Mouse (Mus musculus): Measurements from ENCODE around the gene Sez6. TPM values are rescaled to one million over a fixed set of nuclear protein-coding genes. Genes with fewer than 3 reads are reported as not detected.

Sez6 gene
- polyA plus RNA-seq, 1 experiment from 2014 or later = 0.04 TPM

- no peak overlapping the region for H3K4me3 ChIP-seq (ENCODE audit: low read length)
- no peaks in the 10 kb centered on the region for H3K36me3 ChIP-seq (ENCODE audit: control insufficient read depth, insufficient read depth)
- H3K4me1 ChIP-seq (ENCODE audit: control insufficient read depth, insufficient read depth, low read length) = no peaks in the 10 kb centered on the region
- WGBS = 14% methylated on average over 12 of the region's 12 CpGs
- H3K9me3 ChIP-seq (replicated peaks; ENCODE audit: control insufficient read depth, low read length) = no peaks in the 10 kb centered on the region
- ATAC-seq (replicated peaks; ENCODE audit: extremely low read depth, insufficient read depth, low FRiP score) = no peak
- no peak overlapping the region for H3K27ac ChIP-seq (ENCODE audit: low read length)
- peaks cover 42% of the 10 kb centered on the region for H3K27me3 ChIP-seq (ENCODE audit: control insufficient read depth, insufficient read depth, low read length)
- no peak overlapping the region for H3K9ac ChIP-seq (ENCODE audit: low read length)
- no peak overlapping the region for H3K4me2 ChIP-seq (ENCODE audit: low read depth, low read length)
These were observed 19.6 kb downstream of the Sez6 start for GRCm38 (mm10) chr11:77950125-77950685.

GRCm38 (mm10) chr11:77950797-77951228 lies 20.2 kb downstream of the Sez6 start:
- Histone ChIP-seq H3K9me3 (replicated peaks; ENCODE audit: control insufficient read depth, low read length) (no peaks in the 10 kb centered on the region), H3K27ac (ENCODE audit: low read length) (no peak overlapping the region), H3K9ac (ENCODE audit: low read length) (no peak overlapping the region), H3K27me3 (ENCODE audit: control insufficient read depth, insufficient read depth, low read length) (peaks cover 42% of the 10 kb centered on the region), H3K36me3 (ENCODE audit: control insufficient read depth, insufficient read depth) (no peaks in the 10 kb centered on the region), H3K4me1 (ENCODE audit: control insufficient read depth, insufficient read depth, low read length) (no peaks in the 10 kb centered on the region), H3K4me2 (ENCODE audit: low read depth, low read length) (no peak overlapping the region), H3K4me3 (ENCODE audit: low read length) (no peak overlapping the region)
- no peak for ATAC-seq (replicated peaks; ENCODE audit: extremely low read depth, insufficient read depth, low FRiP score)
- 37% methylated on average over 5 of the region's 5 CpGs for WGBS

GRCm38 (mm10) chr11:77953671-77954070 lies 23.1 kb downstream of the Sez6 start:
- Histone ChIP-seq H3K36me3 (ENCODE audit: control insufficient read depth, insufficient read depth) (no peaks in the 10 kb centered on the region), H3K4me3 (ENCODE audit: low read length) (no peak overlapping the region), H3K4me2 (ENCODE audit: low read depth, low read length) (no peak overlapping the region), H3K27ac (ENCODE audit: low read length) (no peak overlapping the region), H3K27me3 (ENCODE audit: control insufficient read depth, insufficient read depth, low read length) (peaks cover 27% of the 10 kb centered on the region), H3K9ac (ENCODE audit: low read length) (no peak overlapping the region), H3K9me3 (replicated peaks; ENCODE audit: control insufficient read depth, low read length) (no peaks in the 10 kb centered on the region), H3K4me1 (ENCODE audit: control insufficient read depth, insufficient read depth, low read length) (no peaks in the 10 kb centered on the region)
- ATAC-seq (replicated peaks; ENCODE audit: extremely low read depth, insufficient read depth, low FRiP score) = no peak
- 29% methylated on average over 9 of the region's 9 CpGs for WGBS

- H3K4me3 ChIP-seq (ENCODE audit: low read length) = no peak overlapping the region
- WGBS = 50% methylated on average over 3 of the region's 3 CpGs
- no peak overlapping the region for H3K27ac ChIP-seq (ENCODE audit: low read length)
- ATAC-seq (replicated peaks; ENCODE audit: extremely low read depth, insufficient read depth, low FRiP score) = no peak
- no peak overlapping the region for H3K4me2 ChIP-seq (ENCODE audit: low read depth, low read length)
- no peaks in the 10 kb centered on the region for H3K36me3 ChIP-seq (ENCODE audit: control insufficient read depth, insufficient read depth)
- no peaks in the 10 kb centered on the region for H3K9me3 ChIP-seq (replicated peaks; ENCODE audit: control insufficient read depth, low read length)
- H3K9ac ChIP-seq (ENCODE audit: low read length) = no peak overlapping the region
- H3K27me3 ChIP-seq (ENCODE audit: control insufficient read depth, insufficient read depth, low read length) = peaks cover 20% of the 10 kb centered on the region
- no peaks in the 10 kb centered on the region for H3K4me1 ChIP-seq (ENCODE audit: control insufficient read depth, insufficient read depth, low read length)
These were observed 25.8 kb downstream of the Sez6 start for GRCm38 (mm10) chr11:77956428-77956827.

- ATAC-seq (replicated peaks; ENCODE audit: extremely low read depth, insufficient read depth, low FRiP score) = no peak
- WGBS = 86% methylated on average over 2 of the region's 2 CpGs
- H3K4me1 ChIP-seq (ENCODE audit: control insufficient read depth, insufficient read depth, low read length) = no peaks in the 10 kb centered on the region
- H3K27me3 ChIP-seq (ENCODE audit: control insufficient read depth, insufficient read depth, low read length) = peaks cover 12% of the 10 kb centered on the region
- H3K4me3 ChIP-seq (ENCODE audit: low read length) = no peak overlapping the region
- no peak overlapping the region for H3K27ac ChIP-seq (ENCODE audit: low read length)
- H3K4me2 ChIP-seq (ENCODE audit: low read depth, low read length) = no peak overlapping the region
- H3K9ac ChIP-seq (ENCODE audit: low read length) = no peak overlapping the region
- H3K36me3 ChIP-seq (ENCODE audit: control insufficient read depth, insufficient read depth) = no peaks in the 10 kb centered on the region
- no peaks in the 10 kb centered on the region for H3K9me3 ChIP-seq (replicated peaks; ENCODE audit: control insufficient read depth, low read length)
These were observed 27.7 kb downstream of the Sez6 start for GRCm38 (mm10) chr11:77958268-77958667.

GRCm38 (mm10) chr11:77958932-77959331 lies 28.3 kb downstream of the Sez6 start:
- 43% methylated on average over 9 of the region's 9 CpGs for WGBS
- Histone ChIP-seq H3K4me3 (ENCODE audit: low read length) (no peak overlapping the region), H3K9ac (ENCODE audit: low read length) (no peak overlapping the region), H3K4me1 (ENCODE audit: control insufficient read depth, insufficient read depth, low read length) (no peaks in the 10 kb centered on the region), H3K27me3 (ENCODE audit: control insufficient read depth, insufficient read depth, low read length) (peaks cover 10% of the 10 kb centered on the region), H3K27ac (ENCODE audit: low read length) (no peak overlapping the region), H3K36me3 (ENCODE audit: control insufficient read depth, insufficient read depth) (no peaks in the 10 kb centered on the region), H3K4me2 (ENCODE audit: low read depth, low read length) (no peak overlapping the region), H3K9me3 (replicated peaks; ENCODE audit: control insufficient read depth, low read length) (no peaks in the 10 kb centered on the region)
- no peak for ATAC-seq (replicated peaks; ENCODE audit: extremely low read depth, insufficient read depth, low FRiP score)

GRCm38 (mm10) chr11:77960199-77960598 lies 29.6 kb downstream of the Sez6 start:
- Histone ChIP-seq H3K27me3 (ENCODE audit: control insufficient read depth, insufficient read depth, low read length) (peaks cover 6% of the 10 kb centered on the region), H3K9ac (ENCODE audit: low read length) (no peak overlapping the region), H3K36me3 (ENCODE audit: control insufficient read depth, insufficient read depth) (no peaks in the 10 kb centered on the region), H3K4me1 (ENCODE audit: control insufficient read depth, insufficient read depth, low read length) (peaks cover 6% of the 10 kb centered on the region; the same call in 1 of the 2 replicates), H3K4me3 (ENCODE audit: low read length) (no peak overlapping the region), H3K9me3 (replicated peaks; ENCODE audit: control insufficient read depth, low read length) (no peaks in the 10 kb centered on the region), H3K27ac (ENCODE audit: low read length) (no peak overlapping the region), H3K4me2 (ENCODE audit: low read depth, low read length) (no peak overlapping the region)
- WGBS = 57% methylated on average over 9 of the region's 9 CpGs
- no peak for ATAC-seq (replicated peaks; ENCODE audit: extremely low read depth, insufficient read depth, low FRiP score)

GRCm38 (mm10) chr11:77960898-77961297 lies 30.3 kb downstream of the Sez6 start:
- 28% methylated on average over 5 of the region's 5 CpGs for WGBS
- no peak overlapping the region for H3K4me3 ChIP-seq (ENCODE audit: low read length)
- H3K9ac ChIP-seq (ENCODE audit: low read length) = no peak overlapping the region
- ATAC-seq (replicated peaks; ENCODE audit: extremely low read depth, insufficient read depth, low FRiP score) = no peak
- peaks cover 6% of the 10 kb centered on the region; the same call in 1 of the 2 replicates for H3K4me1 ChIP-seq (ENCODE audit: control insufficient read depth, insufficient read depth, low read length)
- no peak overlapping the region for H3K4me2 ChIP-seq (ENCODE audit: low read depth, low read length)
- no peak overlapping the region for H3K27ac ChIP-seq (ENCODE audit: low read length)
- peaks cover 6% of the 10 kb centered on the region for H3K27me3 ChIP-seq (ENCODE audit: control insufficient read depth, insufficient read depth, low read length)
- H3K36me3 ChIP-seq (ENCODE audit: control insufficient read depth, insufficient read depth) = no peaks in the 10 kb centered on the region
- H3K9me3 ChIP-seq (replicated peaks; ENCODE audit: control insufficient read depth, low read length) = no peaks in the 10 kb centered on the region

GRCm38 (mm10) chr11:77962946-77963345 lies 32.3 kb downstream of the Sez6 start:
- Histone ChIP-seq H3K4me2 (ENCODE audit: low read depth, low read length) (no peak overlapping the region), H3K27ac (ENCODE audit: low read length) (no peak overlapping the region), H3K36me3 (ENCODE audit: control insufficient read depth, insufficient read depth) (no peaks in the 10 kb centered on the region), H3K27me3 (ENCODE audit: control insufficient read depth, insufficient read depth, low read length) (peaks cover 6% of the 10 kb centered on the region; the same call in 1 of the 2 replicates), H3K4me3 (ENCODE audit: low read length) (no peak overlapping the region), H3K4me1 (ENCODE audit: control insufficient read depth, insufficient read depth, low read length) (peaks cover 6% of the 10 kb centered on the region; the same call in 1 of the 2 replicates), H3K9ac (ENCODE audit: low read length) (no peak overlapping the region), H3K9me3 (replicated peaks; ENCODE audit: control insufficient read depth, low read length) (no peaks in the 10 kb centered on the region)
- 89% methylated on average over 10 of the region's 10 CpGs for WGBS
- ATAC-seq (replicated peaks; ENCODE audit: extremely low read depth, insufficient read depth, low FRiP score) = no peak
